ENCODE assay signal across 9 mouse cellular contexts in genomic region chr2:21917804-21918690, GRCm38 (mm10).
DNase-seq lines count a peak whose midpoint lies in the region; ATAC-seq lines count a peak whose summit lies in the region.
"Had no signal": no experiment of that assay in that cellular context is flagged by ENCODE, and none has a peak within 500 bp of the region (broad histone marks: within the 10 kb centered on the region; RNA-seq: fewer than 3 reads in every experiment).

No protein-coding gene starts in this region.

- no peaks in the 10 kb centered on the region for H3K9me3 ChIP-seq in limb, embryonic 10.5 days (replicated peaks)
- no peaks in the 10 kb centered on the region for H3K9me3 ChIP-seq in neural tube, embryonic 13.5 days

- 22% methylated on average over 16 of the region's 16 CpGs for WGBS in limb, embryonic 10.5 days
- 9% methylated on average over 16 of the region's 16 CpGs for WGBS in neural tube, embryonic 13.5 days

- no peaks in the 10 kb centered on the region for H3K27me3 ChIP-seq in limb, embryonic 10.5 days (ENCODE audit: low read depth, poor library complexity, severe bottlenecking)
- H3K27me3 ChIP-seq in neural tube, embryonic 13.5 days: no peaks in the 10 kb centered on the region

- peak; percentile 9 for DNase-seq in kidney, adult 9 months
- DNase-seq in kidney, adult 18-20 months: no peak
- peak; percentile 45 for DNase-seq in gastrocnemius, postnatal 10 days
- DNase-seq in induced T-regulatory cell, adult 2 months (ENCODE audit: low read depth): peak; percentile 18
- DNase-seq in limb, embryonic 10.5 days (ENCODE audit: low spot score): peak; percentile 68
- no peak for DNase-seq in thymus, postnatal 36 days

- no peaks in the 10 kb centered on the region for H3K36me3 ChIP-seq in limb, embryonic 10.5 days
- no peaks in the 10 kb centered on the region for H3K36me3 ChIP-seq in neural tube, embryonic 13.5 days

- peaks cover 8% of the 10 kb centered on the region for H3K4me1 ChIP-seq in limb, embryonic 10.5 days
- H3K4me1 ChIP-seq in neural tube, embryonic 13.5 days (replicated peaks): peaks cover 16% of the 10 kb centered on the region

- H3K27ac ChIP-seq in limb, embryonic 10.5 days: peak overlapping the region; percentile 74
- H3K27ac ChIP-seq in neural tube, embryonic 13.5 days (replicated peaks): peak overlapping the region; percentile 97

- peak overlapping the region; percentile 45 for H3K4me3 ChIP-seq in limb, embryonic 10.5 days
- H3K4me3 ChIP-seq in neural tube, embryonic 13.5 days: peak overlapping the region; percentile 39
- H3K4me3 ChIP-seq: myocyte had no signal

- peak overlapping the region; percentile 72 for H3K9ac ChIP-seq in neural tube, embryonic 13.5 days

- H3K4me2 ChIP-seq in neural tube, embryonic 13.5 days: peak overlapping the region; percentile 60

- peak; percentile 45; the same call in 1 of the 2 replicates for ATAC-seq in common myeloid progenitor, adult 5-6 weeks (replicated peaks; ENCODE audit: low read depth, poor library complexity, severe bottlenecking)
- peak; percentile 97 for ATAC-seq in neural tube, embryonic 13.5 days (ENCODE audit: low read depth)

Comparison
In these comparisons a context has a peak if more than half of its experiments do, and no peak if none do; other contexts are left out.
1. DNase-seq: peak in kidney, adult 9 months (single experiment), gastrocnemius, postnatal 10 days (single experiment), induced T-regulatory cell, adult 2 months (single experiment) and limb, embryonic 10.5 days (single experiment); none in kidney, adult 18-20 months (single experiment) and thymus, postnatal 36 days (0 of 2).